Mouse (Mus musculus) lung, postnatal 14 days (tissue): ENCODE data around the gene Abi3bp.
A peak's percentile ranks its signal among the peaks of the same experiment; 100 is the strongest.

Experiments used
- DNase-seq: peaks from one replicate; pipeline ENCODE4 v3.0.0; 2021

Gene Abi3bp

GRCm38 (mm10) chr16:56696448-56696847 lies 218.8 kb downstream of the Abi3bp start:
- DNase-seq, result no peak

GRCm38 (mm10) chr16:56700898-56701297 lies 223.2 kb downstream of the Abi3bp start:
- DNase-seq, result no peak

GRCm38 (mm10) chr16:56705731-56706130 lies 228.1 kb downstream of the Abi3bp start:
- DNase-seq, result no peak

- DNase-seq, result no peak
These were observed 232.4 kb downstream of the Abi3bp start for GRCm38 (mm10) chr16:56710071-56710470.

GRCm38 (mm10) chr16:56715608-56716007 lies 237.9 kb downstream of the Abi3bp start:
- no peak for DNase-seq

GRCm38 (mm10) chr16:56716557-56717179 lies 239.0 kb downstream of the Abi3bp start:
- DNase-seq, result peak; percentile 16

GRCm38 (mm10) chr16:56717224-56718200 lies 239.8 kb downstream of the Abi3bp start, which contains the start of gene Tfg:
Tfg (minus strand) TSS chr16:56717450.
- DNase-seq, result peak; percentile 99

GRCm38 (mm10) chr16:56719031-56719430 lies 241.4 kb downstream of the Abi3bp start:
- no peak for DNase-seq

- DNase-seq, result no peak
These were observed 244.7 kb downstream of the Abi3bp start for GRCm38 (mm10) chr16:56722357-56722756.

- DNase-seq, result no peak
These were observed 247.2 kb downstream of the Abi3bp start for GRCm38 (mm10) chr16:56724927-56725326.

- no peak for DNase-seq
These were observed 251.4 kb downstream of the Abi3bp start for GRCm38 (mm10) chr16:56729060-56729459.
